ENCODE assay signal across 8 mouse cellular contexts in the genomic region with DNA sequence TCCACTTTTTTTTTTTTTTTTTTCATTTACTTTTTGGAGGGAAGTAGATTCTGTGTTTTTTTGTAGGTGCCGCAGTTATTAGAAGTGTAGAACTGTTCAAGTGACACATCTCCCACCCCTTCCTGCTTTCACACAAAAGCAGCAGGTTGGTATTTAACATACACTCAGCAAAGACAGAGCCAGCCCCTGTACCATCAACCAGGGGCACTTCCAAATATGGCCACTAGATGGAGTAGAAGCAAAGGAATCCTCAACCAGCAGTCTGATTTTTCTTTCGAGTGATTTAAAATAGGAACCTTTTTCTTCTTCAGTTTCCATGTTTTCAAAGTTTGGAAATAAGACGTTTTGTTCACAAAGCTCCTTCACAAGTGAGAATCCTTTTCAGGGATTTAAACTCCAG.
DNase-seq lines count a peak whose midpoint lies in the region; ATAC-seq lines count a peak whose summit lies in the region.

No protein-coding gene starts in this region.

- intact Hi-C loops in heart, postnatal 25 days (cut with DNase I) = loop anchor here (1.0 to 10.0 kb wide), 4 partner anchors 138 to 1178 kb away; partner anchors contain the start of genes Cldn1 and P3h2

- DNase-seq in heart, adult 18-20 months = peak; percentile 59 to 84
- no peak for DNase-seq in heart, postnatal 25 days (ENCODE audit: low spot score)
- peak; percentile 89 for DNase-seq in NIH3T3 (ENCODE audit: low read depth)
- DNase-seq in cerebellum, postnatal 25 days = peak; percentile 43 to 74
- peak; percentile 70 to 80 for DNase-seq in frontal cortex, postnatal 36 days (ENCODE audit: low spot score in 2 of 2)
- DNase-seq in layer of hippocampus, postnatal 10 days (ENCODE audit: low spot score in 2 of 2) = peak; percentile 79 to 85
- DNase-seq in right cerebral cortex, postnatal 14 days = peak; percentile 66

- ATAC-seq in megakaryocyte, adult 5-6 weeks (ENCODE audit: poor library complexity, severe bottlenecking) = peak; percentile 89
